Mouse (Mus musculus) erythroblast, embryonic 14.5 days (primary cell): ENCODE results near the gene Shb. TPM values are rescaled to one million over a fixed set of nuclear protein-coding genes. Genes with fewer than 3 reads are reported as not detected.

ENCODE experiments used
- H3K27me3 ChIP-seq: 2 replicates; pipeline ENCODE4 v1.6.1; 2012; ENCODE audit warnings: inconsistent platforms; ENCODE audit not compliant: control insufficient read depth
- H3K36me3 ChIP-seq: 2 replicates; pipeline ENCODE4 v1.6.1; 2012; ENCODE audit warnings: mild to moderate bottlenecking, inconsistent platforms; ENCODE audit not compliant: control insufficient read depth
- H3K4me1 ChIP-seq: 2 replicates; pipeline ENCODE4 v1.6.1; 2012; ENCODE audit warnings: inconsistent platforms; ENCODE audit not compliant: control insufficient read depth
- H3K4me3 ChIP-seq: replicated peaks from 2 replicates; pipeline ENCODE3; 2012; ENCODE audit warnings: moderate library complexity, mild to moderate bottlenecking, inconsistent platforms
- H3K9me3 ChIP-seq: 2 replicates; pipeline ENCODE4 v1.6.1; 2012; ENCODE audit warnings: low read length, inconsistent platforms, mixed read lengths; ENCODE audit not compliant: control insufficient read depth
- GATA1 ChIP-seq: IDR thresholded peaks from 2 replicates; pipeline ENCODE4 v1.6.1; 2012; ENCODE audit warnings: low read length, inconsistent platforms, mixed read lengths
- TAL1 ChIP-seq: IDR thresholded peaks from 3 replicates; pipeline ENCODE4 v1.6.1; 2012; ENCODE audit warnings: low read length, inconsistent platforms, mixed read lengths
- polyA plus RNA-seq: library from polyadenylated mRNA; stranded (reverse); fragments of >175 nt; gene quantifications from 2 replicates; pipeline ENCODE4 v1.2.3, GENCODE M21; 2012

Shb gene
- polyA plus RNA-seq, 1 experiment = 15.2 TPM

DNA sequence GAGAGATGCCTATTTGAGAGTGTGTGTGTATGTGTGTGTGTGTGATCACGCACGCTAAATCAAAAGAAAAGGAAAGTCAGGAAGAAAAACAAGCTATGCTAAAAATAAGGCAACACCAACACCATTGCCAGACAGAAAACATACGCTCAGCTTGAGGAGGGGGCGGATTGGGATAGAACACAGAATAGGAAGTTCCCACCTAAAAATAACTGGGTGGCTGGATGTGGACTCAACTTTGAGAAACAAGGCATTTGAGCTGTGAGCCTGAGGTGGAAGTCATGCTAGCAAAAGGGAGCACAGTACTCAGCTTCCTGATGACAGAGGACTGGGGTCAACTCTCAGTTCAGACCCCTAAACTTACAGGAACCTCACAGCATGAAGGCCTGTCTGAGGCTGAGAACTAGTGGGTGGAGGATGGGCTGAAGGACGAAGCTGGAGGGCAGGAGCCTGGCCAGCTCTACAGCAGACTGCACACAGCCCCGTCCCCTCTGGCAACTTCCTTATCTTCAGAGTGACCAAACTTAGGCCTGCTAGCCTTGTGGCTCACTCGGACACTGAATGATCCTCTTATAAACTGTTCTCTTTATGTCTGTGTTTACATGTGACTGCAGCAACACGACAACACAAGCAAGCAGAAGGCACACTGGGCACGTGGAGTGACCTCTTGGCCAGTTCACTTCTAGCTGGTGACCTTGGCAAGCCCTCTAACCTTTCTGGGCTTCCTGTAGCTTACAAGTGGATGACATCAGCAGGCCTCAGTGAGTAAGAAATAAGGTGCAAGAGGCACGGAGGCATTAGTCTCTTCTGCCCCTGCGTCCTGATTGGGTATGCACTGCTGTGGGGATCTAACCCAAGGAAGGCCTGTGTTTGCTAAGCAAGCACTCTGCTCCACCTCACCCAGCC, 60.4 kb downstream of the Shb start:
- H3K4me3 ChIP-seq = no peak overlapping the region
- no peaks in the 10 kb centered on the region for H3K27me3 ChIP-seq
- peaks cover 66% of the 10 kb centered on the region for H3K4me1 ChIP-seq
- TF ChIP-seq GATA1 (no peak), TAL1 (no peak)
- H3K9me3 ChIP-seq = peaks cover 3% of the 10 kb centered on the region
- H3K36me3 ChIP-seq = peaks cover 82% of the 10 kb centered on the region

DNA sequence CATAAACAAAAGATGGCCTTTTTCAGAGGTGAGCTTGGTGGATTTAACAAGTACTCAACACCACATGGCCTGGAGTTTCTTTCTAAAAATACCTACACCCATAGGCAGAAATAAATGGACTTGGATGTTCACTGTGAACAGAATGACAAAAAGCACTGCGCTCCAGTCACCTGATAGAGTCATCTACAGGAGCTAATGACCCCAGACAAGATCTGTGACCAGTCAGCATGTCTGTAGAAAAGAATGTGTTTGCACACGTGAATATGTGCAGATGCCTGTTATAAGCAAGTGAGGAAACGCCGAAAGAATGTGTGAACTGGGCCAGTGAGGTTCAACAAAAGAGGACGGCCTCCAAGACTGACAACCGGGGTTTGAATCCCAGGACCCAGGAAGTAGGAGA, 63.2 kb downstream of the Shb start:
- H3K36me3 ChIP-seq = peaks cover 81% of the 10 kb centered on the region
- no peaks in the 10 kb centered on the region for H3K27me3 ChIP-seq
- H3K9me3 ChIP-seq = peaks cover 3% of the 10 kb centered on the region
- no peak for TF ChIP-seq GATA1
- TF ChIP-seq TAL1 = no peak
- H3K4me3 ChIP-seq = no peak overlapping the region
- H3K4me1 ChIP-seq = peaks cover 57% of the 10 kb centered on the region

DNA sequence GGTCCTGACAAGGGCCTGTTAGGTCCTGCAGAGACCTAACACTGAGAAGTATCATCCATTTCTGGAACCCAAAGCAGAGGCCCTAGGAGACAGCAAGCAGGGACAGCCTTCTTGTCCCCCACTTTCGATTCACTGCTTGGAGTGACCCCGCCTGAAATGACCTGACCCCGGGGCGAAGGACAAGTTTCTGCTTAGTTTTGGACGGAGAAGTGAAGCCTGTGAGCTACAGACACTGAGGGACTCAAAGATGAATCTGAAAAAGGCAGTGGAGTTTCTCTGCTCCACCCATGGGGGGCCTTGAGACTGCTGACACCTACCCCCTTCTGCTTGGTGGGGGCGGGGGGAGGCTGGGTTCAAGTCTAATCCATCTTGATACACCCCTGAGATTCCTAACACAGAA, 63.8 kb downstream of the Shb start:
- TF ChIP-seq TAL1 = no peak
- TF ChIP-seq GATA1 = no peak
- Histone ChIP-seq H3K4me3 (no peak overlapping the region), H3K27me3 (no peaks in the 10 kb centered on the region), H3K4me1 (peaks cover 54% of the 10 kb centered on the region), H3K9me3 (peaks cover 3% of the 10 kb centered on the region), H3K36me3 (peaks cover 79% of the 10 kb centered on the region)

GRCm38 (mm10) chr4:45467115-45467912, 65.0 kb downstream of the Shb start:
- H3K9me3 ChIP-seq = peaks cover 3% of the 10 kb centered on the region
- peaks cover 54% of the 10 kb centered on the region for H3K4me1 ChIP-seq
- H3K27me3 ChIP-seq = no peaks in the 10 kb centered on the region
- H3K36me3 ChIP-seq = peaks cover 75% of the 10 kb centered on the region
- no peak overlapping the region for H3K4me3 ChIP-seq
- TF ChIP-seq GATA1 (no peak), TAL1 (no peak)

GRCm38 (mm10) chr4:45464941-45465340, 67.3 kb downstream of the Shb start:
- H3K36me3 ChIP-seq = peaks cover 62% of the 10 kb centered on the region
- H3K27me3 ChIP-seq = no peaks in the 10 kb centered on the region
- TF ChIP-seq TAL1 (no peak), GATA1 (no peak)
- peaks cover 62% of the 10 kb centered on the region for H3K4me1 ChIP-seq
- H3K4me3 ChIP-seq = no peak overlapping the region
- H3K9me3 ChIP-seq = no peaks in the 10 kb centered on the region

GRCm38 (mm10) chr4:45464528-45464927, 67.7 kb downstream of the Shb start:
- Histone ChIP-seq H3K4me3 (no peak overlapping the region), H3K27me3 (no peaks in the 10 kb centered on the region), H3K9me3 (no peaks in the 10 kb centered on the region), H3K36me3 (peaks cover 63% of the 10 kb centered on the region), H3K4me1 (peaks cover 63% of the 10 kb centered on the region)
- no peak for TF ChIP-seq TAL1
- TF ChIP-seq GATA1 = no peak

- TF ChIP-seq TAL1 (no peak), GATA1 (no peak)
- Histone ChIP-seq H3K9me3 (no peaks in the 10 kb centered on the region), H3K4me3 (no peak overlapping the region), H3K36me3 (peaks cover 63% of the 10 kb centered on the region), H3K27me3 (no peaks in the 10 kb centered on the region), H3K4me1 (peaks cover 63% of the 10 kb centered on the region)
Measured at GRCm38 (mm10) chr4:45464123-45464522, 68.1 kb downstream of the Shb start.

DNA sequence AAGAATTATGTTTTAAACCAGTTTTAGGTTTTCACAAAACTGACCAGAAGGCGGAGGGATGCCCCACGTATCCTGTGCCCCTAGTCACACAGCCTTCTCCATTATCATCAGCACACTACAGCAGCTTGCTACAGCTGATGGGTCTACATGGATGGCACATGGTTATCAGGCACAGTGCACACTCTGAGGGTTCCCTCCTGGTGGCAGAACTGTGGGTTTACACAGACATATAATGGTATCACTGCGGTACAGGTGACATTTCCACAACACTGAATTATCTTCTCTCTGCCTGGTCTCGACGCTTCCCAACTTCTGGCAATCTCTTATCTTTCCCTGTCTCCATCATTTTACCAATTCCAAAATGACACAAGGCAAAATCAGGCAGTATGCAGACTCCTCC, 69.6 kb downstream of the Shb start:
- no peaks in the 10 kb centered on the region for H3K27me3 ChIP-seq
- no peaks in the 10 kb centered on the region for H3K9me3 ChIP-seq
- peaks cover 65% of the 10 kb centered on the region for H3K36me3 ChIP-seq
- H3K4me3 ChIP-seq = no peak overlapping the region
- TF ChIP-seq TAL1 (peak; percentile 87), GATA1 (peak; percentile 86)
- H3K4me1 ChIP-seq = peaks cover 67% of the 10 kb centered on the region

GRCm38 (mm10) chr4:45461661-45462060, 70.6 kb downstream of the Shb start:
- H3K27me3 ChIP-seq = no peaks in the 10 kb centered on the region
- peaks cover 65% of the 10 kb centered on the region for H3K36me3 ChIP-seq
- H3K4me3 ChIP-seq = no peak overlapping the region
- TF ChIP-seq GATA1 = no peak
- H3K9me3 ChIP-seq = no peaks in the 10 kb centered on the region
- H3K4me1 ChIP-seq = peaks cover 61% of the 10 kb centered on the region
